Mouse (Mus musculus) MN1 (cell line): ENCODE results near the gene Gm45140.

Experiments
- DNase-seq: peaks from one replicate; pipeline ENCODE4 v3.0.0-alpha.2; 2016; ENCODE audit warnings: low spot score

The Gm45140 gene

GRCm38 (mm10) chr6:87799576-87799975 is 36.0 kb downstream of the Gm45140 start:
- no peak for DNase-seq

DNA sequence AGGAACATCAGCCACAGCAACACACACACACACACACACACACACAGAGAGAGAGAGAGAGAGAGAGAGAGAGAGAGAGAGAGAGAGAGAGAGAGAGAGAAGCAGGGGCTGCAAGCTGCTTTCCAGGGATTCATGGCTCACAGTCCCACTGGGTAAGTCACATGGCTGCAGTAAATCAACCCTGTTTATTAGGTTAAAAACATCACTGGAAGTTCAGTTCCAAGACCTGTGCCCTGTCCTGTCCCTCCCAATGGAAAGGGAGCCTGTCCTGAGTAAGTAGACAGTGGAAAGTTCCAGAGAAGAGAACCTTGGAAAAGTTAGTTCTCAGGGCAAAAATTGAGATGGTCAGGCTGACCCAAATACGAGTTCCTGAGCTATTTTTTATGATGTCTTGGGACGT is 38.3 kb downstream of the Gm45140 start:
- peak; percentile 70 for DNase-seq

DNA sequence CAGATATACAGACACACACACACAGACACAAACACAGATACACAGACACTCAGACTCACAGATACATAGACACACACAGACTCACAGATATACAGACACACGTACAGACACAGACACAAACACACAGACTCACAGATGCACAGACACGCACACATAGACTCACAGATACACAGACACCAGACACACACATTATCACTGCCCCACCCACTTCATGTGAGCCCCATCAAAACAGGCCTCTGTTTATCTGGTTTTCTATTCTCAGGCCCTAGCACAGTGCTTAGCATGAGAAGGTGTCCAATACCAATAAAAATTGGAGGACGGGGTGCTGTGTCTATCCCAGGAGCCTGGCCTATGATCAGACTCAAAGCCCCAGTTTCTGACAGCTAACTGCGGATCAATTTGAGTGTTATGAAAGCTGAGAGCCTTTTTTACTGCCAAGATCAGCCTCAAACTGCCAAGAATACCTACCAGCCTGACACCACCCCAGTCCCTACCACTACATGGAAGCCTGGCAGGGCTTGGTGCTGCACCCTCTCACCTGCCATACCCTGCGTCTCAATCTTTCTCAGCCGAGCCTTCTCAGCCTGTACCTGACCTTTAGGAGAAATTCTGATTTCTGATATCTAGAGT is 39.2 kb downstream of the Gm45140 start:
- DNase-seq, result no peak

DNA sequence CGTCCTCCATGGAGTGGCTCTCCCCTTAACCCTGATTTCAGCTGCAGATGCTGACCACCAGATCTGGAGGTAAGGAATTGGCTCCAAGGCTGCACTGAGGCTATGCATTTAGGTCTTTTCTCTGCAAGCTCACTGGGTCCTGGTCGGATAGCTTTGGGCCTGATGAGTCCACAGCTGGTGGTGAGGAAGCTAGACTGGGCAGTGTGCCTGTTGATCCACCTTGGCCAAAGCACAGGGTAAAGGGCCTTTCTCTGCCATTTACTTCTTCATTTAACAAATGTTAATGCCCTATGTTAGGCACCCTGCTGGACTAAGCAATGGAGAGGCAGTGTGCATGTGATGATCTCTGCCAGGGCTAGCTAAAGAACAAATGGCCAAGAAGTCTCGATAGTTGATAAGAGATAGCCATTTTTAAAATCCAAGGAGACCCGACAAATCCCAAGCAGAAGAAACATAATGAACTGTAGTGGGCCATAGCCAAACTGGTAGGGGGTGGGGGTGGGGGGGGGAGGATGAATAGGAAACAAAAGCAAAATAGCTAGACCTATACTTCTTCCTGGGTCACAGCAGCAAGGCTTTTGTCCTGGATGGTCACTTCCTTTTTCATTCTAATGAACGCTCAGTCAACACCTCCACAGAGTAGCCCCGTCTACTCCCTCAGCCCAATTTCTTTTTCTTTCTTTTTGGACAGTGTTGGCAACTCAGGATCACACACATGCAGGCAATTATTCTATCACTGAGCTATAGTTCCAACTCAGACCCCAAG is 40.0 kb downstream of the Gm45140 start:
- no peak for DNase-seq

- no peak for DNase-seq
Measured at GRCm38 (mm10) chr6:87793821-87794510, 41.6 kb downstream of the Gm45140 start.

GRCm38 (mm10) chr6:87791826-87792225 is 43.8 kb downstream of the Gm45140 start:
- no peak for DNase-seq

DNA sequence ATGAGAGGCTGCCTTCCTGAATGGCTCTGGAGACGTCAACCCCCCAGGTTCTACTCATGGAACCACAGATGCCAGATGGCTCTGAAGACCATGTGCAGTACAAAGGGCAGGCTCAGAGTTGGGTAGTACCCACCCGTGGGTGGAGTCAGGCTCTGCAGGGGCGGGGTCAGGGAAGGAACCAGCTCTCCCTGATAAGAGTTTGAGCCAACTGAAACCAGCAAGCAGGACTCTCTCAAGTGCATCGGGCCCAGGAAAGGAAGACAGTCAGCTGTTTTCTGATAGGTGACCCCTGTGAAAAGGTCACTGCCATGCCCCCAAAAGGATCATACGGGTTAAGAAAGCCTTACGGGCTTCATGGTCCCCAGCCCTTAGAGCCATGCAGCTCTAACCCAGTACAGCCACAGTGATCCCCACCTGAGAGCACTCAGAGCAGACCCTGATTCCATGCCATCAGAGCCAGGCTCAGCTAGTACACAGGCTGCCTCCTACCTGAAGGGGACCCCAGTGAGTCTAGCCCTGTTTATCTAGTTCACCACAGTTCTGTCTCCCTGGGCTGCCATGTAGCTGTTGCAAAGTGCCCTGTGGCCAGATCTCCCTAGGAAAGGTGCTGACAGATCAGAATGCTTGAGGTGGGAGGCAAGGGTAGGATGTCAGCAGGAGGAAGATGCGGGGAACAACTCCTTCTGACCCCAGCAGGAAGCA is 44.7 kb downstream of the Gm45140 start:
- no peak for DNase-seq

DNA sequence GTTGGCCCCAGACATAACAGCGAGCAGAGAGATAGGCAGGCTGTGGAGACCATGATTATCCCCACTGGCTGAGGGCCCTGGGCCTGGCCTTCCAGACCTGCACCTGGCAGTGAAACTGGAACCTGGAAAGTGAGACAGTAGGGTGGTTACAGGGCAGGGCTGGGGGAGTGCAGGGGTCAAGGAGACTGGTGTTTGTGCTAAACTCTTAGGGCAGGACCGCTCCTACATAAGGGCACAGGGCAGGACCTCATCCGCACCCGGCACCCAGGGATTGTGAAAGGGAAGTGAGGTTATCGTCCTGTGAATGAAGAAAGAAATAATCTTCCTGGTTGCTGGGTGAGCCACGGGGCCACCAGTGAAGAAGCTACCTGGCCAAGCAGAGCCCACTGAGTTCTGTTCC is 45.8 kb downstream of the Gm45140 start:
- DNase-seq, result no peak

GRCm38 (mm10) chr6:87788896-87789587 is 46.6 kb downstream of the Gm45140 start:
- peak; percentile 83 for DNase-seq

DNA sequence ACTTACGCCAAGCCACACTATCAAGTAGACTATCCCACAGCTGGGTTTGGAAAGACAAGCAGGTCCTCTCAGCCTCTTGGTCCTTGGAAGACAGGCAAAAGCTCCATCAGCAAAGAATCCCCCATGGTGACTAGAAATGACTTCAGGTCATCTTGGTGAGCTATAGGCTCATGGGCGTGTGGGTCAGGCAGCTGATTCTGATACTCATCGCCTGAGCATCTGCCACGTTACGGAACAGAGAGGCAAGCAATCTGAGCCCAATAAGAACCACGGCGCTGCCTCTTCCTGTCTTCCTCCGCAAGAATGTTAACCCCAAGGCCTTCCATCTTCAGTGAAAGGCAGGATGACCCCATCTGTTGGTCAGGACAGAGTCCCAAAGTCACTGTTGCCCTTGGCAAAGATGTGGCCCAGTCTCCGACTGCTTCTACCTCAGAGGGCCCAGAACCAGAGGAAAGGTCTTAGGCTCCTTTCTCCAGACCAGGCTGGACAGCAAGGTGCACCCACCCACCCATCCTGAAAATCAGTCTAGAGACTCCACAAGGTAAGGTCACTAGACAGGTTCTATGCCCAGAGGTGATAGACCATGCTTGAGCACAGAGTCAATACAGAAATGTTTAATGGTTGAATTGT is 47.2 kb downstream of the Gm45140 start:
- no peak for DNase-seq

DNA sequence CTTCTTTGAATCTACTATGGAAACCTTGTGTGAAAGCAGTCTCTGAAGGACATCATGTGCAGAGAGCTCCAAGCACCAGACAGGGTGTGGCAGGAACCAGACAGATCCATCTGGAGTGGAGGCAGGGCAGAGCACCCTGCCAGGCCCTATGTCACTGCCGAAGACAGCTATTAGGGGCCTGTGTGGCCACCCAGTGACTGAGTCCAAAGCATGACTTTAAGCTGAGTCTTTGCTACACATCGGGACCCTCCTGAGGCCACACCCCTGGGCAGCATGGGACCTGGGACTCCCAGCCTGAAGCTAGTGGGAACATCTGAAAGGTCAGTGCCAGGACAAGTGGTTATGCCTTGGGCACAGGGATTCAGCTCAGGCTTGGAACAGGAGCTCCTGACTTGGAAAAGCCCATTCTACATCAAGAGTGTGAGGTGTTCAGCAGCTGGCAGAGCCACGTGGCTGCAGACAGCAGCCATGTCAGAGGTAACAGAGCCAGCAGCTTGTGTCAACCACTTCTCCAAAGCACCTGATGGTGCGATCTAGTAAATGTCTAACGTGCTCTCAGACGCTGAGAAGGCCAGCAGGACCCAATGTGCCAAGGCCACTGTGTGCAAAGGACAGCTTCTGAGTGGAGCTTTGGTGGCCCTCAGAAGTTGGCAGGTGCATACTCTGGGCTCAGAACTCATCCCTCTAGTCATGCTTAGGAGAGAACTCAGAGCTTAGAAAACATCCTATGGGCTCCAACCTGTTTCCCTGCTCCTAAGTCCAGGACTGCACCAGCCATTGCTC is 48.3 kb downstream of the Gm45140 start:
- DNase-seq, result no peak

DNA sequence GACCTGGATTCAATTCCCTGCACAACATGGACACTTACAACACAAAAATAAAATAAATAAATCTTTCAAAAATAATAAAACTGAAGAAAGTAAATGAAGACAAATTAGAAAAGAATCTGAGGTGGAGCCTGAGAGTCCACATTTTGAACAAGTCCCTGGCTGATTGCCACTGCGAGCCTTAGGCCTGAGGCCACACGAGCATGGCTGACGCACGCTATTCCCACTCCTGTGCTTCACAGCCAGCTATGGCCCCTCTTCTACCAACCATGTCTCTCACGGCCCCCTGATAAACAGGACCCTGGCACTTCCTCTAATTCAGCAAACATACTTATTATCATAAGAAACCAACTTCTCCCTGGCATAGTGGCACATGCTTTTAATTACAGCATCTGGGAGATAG is 49.0 kb downstream of the Gm45140 start:
- DNase-seq, result no peak

- no peak for DNase-seq
Measured at GRCm38 (mm10) chr6:87784033-87784432, 51.6 kb downstream of the Gm45140 start.

DNA sequence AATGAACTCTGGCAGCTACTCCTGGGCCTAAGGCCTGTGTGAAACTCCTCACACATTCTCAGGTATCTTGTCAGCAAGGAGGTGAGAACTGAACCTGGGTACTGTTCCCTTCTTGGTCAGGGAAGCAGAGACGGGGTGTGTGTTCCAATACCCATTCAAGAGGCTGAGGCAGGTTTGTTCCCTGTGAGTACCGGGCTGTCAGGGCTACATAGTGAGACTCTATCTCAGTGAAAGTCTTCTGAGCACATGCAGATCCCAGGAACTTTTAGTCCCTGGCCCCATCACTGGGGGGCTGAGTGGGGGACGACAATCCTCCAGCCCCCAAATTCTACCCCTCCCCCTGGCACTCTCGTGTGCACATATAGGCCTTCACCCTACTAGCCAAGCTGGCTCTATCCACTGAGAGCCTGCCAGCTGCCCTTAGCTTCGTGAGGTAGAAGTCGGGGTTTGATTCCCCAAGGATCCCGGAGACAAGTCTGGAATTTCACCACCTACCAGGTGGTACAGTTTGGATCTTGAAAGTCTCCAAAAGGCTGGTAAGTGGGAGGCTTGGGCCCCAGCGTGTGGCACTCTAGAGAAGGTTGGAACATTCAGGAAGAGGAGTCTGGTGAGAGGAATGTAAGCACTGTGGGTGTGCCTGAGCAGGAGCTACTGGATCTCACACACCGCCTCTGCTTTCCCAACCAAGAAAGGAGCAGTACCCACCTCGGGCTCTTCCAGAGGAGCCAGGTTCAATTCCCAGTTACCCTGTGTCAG is 54.9 kb downstream of the Gm45140 start:
- no peak for DNase-seq

DNA sequence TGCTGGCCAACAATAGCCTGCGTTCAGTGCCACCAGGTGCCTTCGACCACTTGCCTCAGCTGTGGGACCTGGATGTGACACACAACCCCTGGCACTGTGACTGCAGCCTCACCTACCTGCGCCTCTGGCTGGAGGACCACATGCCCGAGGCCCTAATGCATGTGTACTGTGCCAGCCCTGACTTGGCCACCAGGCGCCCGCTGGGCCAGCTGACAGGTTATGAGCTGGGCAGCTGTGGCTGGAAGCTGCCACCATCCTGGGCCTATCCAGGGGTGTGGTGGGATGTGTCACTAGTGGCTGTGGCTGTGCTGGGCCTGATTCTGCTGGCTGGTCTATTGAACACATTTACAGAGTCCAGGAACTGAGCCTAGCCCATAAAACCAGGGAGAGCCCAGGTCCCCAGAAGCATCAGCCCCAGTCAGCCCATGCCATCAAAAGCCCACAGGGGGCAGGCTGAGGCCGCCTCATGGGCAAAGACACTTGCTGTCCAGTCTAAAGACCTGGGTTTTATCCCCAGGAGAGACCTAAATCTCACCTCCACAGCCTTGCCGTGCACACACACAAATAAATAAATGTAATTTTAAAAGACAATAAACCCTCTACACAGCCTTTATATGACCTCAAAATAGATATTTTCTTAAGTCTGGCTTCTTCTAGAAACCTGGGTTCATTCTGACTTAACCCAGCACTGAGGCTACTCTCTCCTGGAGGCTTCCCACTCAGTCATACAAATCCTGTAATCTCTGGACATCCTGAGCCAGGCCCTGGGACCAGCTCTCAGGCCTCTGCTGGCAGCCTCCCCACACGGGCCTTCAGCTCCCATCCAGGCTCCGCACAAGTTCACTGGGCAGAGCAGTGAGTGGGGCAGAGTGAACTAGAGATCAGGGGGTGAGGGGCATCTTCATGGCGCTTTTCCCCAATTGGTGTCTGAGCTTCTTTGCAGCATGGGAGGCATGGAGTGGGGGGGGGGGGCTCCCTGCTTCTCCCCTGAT is 56.1 kb downstream of the Gm45140 start:
- DNase-seq, result peak; percentile 33

DNA sequence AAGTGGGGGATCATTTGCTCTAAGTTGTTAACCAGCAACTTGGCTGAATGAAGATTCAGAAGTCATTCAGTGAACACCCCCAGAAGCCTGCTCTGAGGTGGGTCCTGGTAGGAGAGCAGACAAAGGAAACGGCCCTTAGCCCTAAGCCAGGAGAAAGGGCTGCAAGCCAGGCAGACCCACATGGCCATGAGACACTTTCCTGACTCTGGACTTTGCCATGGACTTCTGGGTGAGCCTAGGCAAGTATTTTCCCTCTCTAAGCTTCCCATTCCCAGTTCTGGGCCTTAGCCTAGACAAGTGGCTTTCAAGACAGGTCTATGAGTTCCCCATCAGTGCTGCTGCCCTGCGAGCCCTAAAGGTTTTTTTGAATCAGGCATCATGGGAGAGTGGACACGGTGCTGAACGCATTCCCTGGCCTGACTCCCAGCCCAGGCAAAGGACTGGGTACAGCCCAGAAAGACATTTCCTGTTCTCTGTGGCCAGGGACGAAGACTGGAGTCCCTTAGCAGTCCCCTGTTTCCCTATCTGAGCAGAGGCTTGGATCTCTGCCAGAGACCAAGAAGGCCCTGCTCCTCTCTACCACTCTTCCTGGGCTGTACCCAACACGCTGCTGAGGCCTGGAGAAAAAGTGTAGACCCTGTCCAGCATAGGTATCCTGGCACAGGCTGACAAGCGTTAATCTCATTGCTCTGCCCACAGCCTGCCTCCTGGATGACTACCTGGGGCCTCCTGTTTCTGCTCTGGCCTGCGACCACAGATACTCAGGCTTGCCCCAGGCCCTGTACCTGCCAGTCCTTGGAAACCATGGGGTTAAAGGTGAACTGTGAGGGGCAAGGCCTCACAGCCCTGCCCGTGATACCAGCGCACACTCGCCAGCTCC is 57.1 kb downstream of the Gm45140 start:
- DNase-seq, result peak; percentile 36

GRCm38 (mm10) chr6:87777842-87778241 is 57.8 kb downstream of the Gm45140 start, which contains the start of gene Gp9:
TSS of gene Gp9 (plus strand) at chr6:87778072.
- no peak for DNase-seq

- no peak for DNase-seq
Measured at GRCm38 (mm10) chr6:87776663-87777062, 58.9 kb downstream of the Gm45140 start.
